Mouse (Mus musculus): Measurements from ENCODE around the gene Strip2.

Strip2 gene

DNA sequence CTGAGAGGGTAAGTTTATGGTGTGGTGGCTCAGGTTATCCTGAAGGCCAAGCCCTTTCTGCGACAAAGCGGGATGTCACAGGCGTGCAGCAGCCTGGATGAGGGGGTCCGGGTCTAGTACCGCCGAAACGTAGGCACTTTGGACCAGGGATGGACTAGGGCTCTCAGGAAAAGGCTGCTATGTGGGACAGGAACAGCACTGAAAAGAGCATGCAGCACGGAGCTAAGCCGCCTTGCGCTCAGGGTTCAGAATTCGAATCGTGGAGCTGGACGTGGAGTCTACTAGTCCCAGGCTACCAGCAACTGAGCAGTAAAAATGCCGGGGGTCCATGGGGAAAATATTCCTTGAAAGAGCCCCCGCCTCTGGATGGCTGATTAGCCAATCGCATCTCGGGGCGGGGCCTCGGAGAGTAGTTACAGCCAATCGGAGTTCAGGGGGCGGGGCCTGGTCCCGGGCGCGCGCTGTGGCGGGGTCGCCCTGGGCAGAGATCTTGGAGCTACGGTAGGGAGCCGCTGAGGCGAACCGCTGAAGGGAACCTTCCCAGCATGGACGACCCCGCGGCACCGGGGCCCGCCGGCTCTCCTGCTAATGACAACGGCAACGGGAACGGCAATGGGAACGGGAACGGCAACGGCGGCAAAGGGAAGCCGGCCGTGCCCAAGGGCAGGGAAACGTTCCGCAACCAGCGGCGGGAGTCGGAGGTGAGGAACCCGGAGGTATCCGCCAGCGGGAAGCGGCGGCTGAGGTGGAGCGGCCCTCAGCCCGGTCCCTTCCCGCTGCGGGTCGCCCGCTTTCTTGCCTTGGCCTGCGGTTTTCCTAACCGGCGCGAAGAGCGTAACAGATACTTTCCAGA, at the start of gene Strip2:
TSS of gene Strip2 (plus strand) at position 483 of the 853 bp plus-strand sequence.
- peak; percentile 97 for DNase-seq (ENCODE audit: low spot score)

DNA sequence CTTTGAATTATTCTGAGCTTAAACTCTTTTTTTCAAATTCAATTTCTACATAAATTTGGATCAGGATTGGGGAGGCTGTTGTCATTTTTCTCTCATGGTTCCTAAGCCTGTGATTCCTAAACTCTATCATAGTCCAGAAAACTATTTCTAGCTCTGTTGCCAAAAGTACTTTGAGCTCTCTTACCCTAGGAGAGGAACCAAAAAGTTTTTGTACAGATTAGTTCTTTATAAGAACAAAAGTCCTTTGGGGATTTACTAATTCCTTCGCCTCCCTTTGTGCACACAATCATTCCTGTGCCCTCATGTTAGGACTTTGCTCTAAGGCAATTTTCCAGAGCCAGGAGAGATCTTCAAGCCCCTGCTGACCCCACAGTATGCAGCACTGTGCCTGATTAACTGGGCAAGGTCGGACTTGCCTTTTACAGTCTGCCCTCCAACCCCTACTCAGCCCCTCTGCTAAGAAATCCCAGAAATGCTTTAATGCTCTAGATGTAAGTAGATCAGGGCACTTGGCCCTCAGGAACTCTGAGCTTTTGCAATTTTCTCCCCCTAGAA, 48.4 kb upstream of the Strip2 start:
- no peak for DNase-seq (ENCODE audit: low spot score)

DNA sequence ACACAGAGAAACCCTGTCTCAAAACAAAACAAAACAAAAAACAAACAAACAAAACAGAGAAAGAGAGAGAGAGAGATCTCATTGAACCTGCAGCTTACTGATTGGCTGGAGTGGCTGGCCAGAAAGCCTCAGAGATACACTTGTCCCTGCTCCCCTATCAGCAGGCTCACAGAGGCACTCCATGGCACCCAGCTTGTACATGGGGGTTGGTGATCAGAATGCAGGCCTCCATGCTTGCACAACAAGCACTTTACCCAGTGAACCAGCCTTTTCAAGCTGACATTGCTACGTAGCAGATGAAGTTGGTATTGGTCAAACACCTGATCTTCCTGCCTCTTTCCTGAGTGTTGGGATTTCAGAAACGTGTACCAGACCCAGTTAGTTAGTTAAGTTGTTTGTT, 43.2 kb upstream of the Strip2 start:
- DNase-seq (ENCODE audit: low spot score) = no peak

DNA sequence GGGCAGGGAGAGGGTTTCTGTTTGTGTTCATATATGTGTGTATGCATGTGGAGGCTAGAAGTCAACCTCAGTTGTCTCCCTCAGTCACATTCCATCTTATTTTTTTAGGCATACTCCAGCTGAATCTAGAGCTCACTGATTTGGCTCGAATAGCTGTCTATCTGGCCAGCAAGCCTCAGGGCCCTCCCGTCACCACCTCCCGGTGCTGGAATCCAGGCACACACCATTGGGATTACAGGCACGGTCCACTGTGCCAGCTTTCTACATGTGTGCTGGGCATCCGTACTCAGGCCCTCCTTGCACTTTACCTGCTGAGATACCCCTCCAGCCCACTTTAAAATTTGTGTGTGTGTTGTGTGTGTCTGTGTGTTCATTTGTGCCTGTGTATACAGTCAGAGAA, 41.2 kb upstream of the Strip2 start:
- no peak for DNase-seq (ENCODE audit: low spot score)

DNA sequence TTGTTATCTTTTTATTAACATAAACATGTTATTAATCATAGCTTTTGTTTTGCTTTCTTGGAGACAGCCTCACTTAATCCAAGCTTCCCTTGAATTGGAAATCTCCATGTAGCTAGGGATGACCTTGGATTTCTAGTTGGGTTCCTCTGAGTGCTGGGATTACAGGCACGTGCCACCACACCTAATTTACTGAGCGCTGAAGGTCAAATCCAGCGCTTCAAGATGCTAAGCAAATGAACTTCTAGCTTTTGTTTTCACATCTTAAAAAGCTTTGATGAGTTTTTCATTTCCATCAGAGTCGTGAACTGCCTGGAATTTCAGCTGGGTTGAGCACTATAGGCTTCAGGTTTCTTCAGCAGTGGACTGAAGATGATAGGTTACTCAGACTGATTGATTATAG, 40.0 kb upstream of the Strip2 start:
- no peak for DNase-seq (ENCODE audit: low spot score)

DNA sequence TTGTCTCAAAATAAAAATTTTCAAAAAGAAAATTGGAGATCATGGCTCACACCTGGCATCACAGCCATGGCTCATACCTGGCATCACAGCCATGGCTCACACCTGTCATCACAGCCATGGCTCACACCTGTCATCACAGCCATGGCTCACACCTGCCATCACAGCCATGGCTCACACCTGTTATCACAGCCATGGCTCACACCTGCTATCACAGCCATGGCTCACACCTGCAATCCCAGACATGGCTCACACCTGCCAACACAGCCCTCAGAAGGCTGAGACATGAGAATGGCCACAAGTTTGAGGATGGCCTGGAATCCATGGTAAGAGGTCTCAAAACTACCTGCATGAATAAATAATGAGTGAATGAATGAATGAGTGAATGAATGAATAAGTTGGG, 37.2 kb upstream of the Strip2 start:
- no peak for DNase-seq (ENCODE audit: low spot score)

DNA sequence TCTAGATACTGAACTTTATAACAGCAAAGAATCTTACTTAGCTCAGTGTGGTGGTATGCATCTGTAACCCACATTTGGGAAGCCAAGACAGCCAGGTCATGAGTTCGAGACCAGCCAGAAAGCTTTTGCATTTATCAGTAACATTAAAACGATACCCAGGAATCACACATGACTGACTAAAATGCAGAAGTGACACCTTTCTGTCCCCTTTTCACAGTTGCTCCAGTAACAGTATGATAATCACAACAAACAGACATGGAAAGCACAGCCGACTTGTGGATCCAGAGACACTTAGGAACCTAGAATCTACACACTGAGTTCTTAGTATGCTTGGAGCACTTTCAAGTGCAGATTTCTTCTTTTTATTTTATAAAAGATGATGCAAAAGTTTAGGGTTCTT, 36.0 kb upstream of the Strip2 start:
- DNase-seq (ENCODE audit: low spot score) = no peak

DNA sequence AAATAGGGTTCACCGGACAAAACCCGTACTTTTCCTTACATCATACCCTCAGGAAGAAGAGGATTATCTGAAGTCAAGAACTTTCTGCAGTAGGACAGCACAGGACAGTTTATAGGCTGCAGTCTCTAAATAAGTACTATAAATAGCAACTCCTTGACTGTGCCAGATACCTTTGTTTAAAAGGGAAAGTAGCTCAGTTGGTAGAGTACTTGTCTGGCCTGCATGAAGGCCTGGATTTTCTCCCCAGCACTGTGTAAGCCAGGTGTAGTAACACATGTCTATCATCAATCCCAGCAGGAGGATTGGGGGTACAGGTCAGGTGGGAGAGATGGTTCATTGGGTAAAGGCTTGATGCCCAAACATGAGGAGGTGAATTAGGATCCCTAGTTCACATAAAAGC, 34.9 kb upstream of the Strip2 start:
- no peak for DNase-seq (ENCODE audit: low spot score)

DNA sequence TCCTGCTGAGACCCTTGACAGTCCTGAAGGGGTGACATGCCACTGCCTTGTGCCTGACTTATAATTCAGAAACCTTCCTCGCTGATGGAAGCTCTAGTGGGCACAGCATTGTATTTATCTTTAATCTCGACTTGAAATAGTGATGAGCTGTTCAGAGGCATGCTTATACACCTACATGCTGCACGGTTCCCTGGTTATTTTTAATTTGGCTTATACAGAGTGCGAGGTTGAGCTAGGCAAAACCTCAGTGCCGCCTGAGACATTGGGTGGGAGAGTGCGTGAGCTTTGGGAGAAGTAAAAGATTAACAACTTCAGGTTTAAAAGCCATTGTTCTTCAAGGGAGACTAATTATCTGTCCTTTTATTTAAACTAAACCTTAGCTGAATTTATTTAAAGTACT, 33.9 kb upstream of the Strip2 start:
- no peak for DNase-seq (ENCODE audit: low spot score)

DNA sequence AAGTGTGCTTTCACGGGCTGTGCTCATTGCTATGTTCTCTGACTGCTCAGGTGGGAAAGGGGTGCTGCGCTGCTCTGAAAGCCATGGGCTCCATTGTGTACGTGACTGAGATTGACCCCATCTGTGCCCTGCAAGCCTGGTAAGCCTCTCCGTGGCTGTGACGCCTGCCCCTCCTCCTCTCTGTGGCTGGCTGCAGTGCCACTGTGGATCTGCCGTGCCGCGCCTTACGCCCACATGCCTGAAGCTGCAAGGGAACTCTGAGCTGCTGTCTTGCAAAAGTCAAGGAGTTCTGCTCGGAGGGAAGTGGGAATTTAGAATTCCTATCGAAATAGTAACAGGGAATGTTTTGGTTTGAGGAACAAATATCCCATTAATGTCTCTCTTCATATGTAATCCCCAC, 25.7 kb upstream of the Strip2 start:
- DNase-seq (ENCODE audit: low spot score) = no peak

DNA sequence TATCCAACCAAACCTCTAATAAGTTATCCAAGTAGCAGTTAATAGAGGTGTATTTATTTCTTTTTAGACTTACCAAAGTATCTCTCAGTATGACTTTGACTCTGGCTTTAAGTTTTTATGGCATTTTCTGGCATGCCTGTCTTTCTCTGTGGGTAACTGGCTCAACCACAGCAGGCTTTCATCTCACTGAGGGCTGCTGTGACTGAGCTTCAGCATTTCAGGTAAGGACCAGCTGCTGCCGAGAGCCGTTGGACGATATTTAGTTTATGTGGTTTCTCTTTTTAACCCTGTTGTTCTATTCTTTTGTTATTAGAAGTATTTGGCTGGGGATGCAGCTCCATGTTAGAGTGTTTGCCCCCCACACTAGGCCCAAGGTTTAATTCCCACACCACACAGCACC, 19.8 kb upstream of the Strip2 start:
- DNase-seq (ENCODE audit: low spot score) = no peak

DNA sequence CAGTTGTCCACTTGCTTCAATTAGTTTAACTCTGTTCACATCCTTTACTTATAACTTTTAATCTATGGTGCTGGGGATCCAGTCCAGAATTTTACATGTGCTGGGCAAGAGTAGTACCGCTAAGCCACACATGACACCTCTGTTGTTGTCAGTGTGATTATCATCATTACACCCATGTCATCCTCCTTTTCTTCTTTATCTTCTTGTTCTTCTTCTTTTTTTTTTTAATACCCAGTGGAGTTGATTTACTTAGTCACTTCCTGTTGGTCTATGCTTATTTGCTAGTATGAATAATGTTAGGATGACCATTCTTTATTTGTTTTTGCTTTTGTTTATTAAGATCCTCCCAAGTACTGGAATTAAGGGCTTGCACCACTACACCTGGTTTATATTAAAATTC, 15.4 kb upstream of the Strip2 start:
- no peak for DNase-seq (ENCODE audit: low spot score)

DNA sequence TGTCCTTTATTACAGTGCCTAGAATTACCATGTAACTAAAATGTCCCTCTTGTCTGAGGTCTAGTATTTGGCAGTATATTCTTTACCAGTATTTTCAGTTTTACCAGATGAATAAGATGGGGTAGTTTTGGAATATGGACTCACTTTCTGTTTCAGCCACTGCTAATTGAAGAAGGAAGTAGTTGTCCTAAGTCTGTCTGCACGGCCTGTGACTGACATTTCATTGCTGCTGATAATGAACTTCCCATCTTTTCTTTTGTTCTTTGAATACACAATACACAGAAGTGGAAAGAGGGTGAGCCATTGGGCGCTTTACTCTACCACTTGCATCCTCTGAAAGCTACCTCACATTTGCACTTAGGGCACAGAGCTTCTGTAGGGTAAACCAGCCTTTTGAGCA, 14.6 kb upstream of the Strip2 start:
- no peak for DNase-seq (ENCODE audit: low spot score)

DNA sequence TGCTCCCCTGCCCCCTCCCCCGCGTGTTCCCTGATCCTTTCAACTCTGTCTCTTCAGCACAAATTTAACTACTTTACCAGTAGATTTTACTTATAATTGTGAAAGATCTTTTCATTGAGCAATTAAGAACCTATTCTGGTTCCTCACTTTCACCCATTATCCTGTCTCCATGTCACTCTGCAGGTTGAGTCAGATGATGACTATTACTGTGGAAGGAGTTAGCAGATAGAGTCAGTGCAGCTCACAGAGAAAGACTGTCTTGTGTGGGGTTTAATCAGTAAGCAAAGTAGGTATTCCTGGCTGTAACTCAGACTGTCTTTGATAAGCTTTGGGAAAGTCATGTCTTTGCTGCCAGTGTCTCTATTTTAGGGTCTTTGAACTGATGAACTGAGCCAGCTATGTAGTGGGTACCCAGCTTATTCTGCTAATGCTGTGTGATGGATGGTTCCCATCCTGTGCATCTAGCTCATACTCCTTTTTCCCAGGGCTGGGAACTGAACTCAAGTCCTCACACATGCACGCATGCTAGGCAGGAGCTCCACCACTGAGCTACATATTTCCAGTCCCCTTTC, 13.4 kb upstream of the Strip2 start:
- DNase-seq (ENCODE audit: low spot score) = no peak

DNA sequence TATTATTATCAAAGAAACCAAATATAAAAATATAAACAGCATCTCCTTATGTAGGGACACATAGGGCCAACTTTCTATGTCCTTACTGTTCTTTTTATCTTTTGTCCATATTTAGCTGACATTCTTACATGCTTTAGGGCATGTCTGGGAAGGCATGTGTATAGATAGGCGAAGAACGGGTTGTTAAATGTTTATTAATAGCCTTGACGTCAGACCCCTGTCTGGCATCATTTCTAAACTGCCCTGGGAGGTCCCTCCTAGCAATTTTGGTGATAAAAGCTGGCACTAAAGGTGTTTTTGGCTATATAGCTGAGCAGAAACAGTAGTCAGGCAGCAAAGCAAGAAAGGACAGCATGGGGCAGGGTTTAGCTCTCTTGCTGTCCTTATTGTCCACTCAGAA, 12.5 kb upstream of the Strip2 start:
- DNase-seq (ENCODE audit: low spot score) = no peak

DNA sequence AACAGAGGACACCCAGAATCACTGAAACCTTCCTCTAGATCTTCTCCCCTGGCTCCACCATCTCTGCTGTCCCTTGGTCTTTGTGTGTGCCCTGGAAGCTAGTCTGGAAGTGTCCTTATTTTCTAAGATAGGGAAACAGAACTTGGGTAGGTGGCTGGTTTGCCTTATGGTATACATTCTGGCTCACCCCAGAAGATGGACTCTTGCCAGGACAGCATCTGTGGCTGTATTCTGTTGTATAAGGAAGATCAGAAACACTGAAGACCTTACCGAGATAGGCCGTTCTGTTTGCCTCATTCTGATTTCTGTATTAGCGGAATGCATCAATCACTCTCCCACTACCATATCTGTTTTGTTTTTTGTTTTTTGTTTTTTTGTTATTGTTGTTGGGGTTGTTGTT, 6.2 kb upstream of the Strip2 start:
- no peak for DNase-seq (ENCODE audit: low spot score)

DNA sequence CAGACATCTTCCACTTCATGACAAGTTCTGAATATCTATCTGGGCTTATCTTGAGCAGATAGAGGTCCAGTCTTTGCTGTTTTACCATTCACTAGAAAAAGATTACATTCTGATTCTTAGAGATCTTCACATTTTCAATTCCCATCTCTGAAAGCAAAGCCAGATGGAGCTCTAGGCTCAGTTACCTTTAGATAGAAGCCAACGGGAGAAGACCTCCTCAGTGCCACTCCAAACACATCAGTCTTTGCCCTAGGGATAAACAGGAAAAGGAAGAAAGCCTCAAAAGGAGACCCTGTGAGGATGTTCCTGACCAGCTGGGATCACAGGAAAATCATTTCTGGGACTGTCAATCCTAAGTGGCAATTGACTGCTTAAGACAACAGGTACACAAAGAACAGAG, 3.1 kb upstream of the Strip2 start:
- DNase-seq (ENCODE audit: low spot score) = no peak

DNA sequence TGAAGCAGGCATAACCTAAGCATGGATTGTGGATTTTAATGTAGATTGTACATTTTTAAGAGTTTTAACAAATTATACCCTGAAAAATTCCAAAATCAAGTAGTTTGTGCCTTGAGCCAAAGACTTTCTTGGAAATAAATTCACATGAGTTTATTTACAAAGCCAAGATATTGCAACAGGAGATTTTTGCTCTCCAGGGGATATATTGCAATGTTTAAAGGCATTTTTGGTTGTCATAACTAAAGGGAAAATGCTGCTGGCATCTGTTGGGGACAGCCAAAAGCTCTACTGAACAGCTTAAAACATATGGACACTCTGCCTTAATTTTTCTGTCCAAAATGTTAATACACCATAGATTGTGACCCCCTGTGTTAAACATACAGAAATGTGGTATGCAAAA, 2.7 kb upstream of the Strip2 start:
- DNase-seq (ENCODE audit: low spot score) = no peak

DNA sequence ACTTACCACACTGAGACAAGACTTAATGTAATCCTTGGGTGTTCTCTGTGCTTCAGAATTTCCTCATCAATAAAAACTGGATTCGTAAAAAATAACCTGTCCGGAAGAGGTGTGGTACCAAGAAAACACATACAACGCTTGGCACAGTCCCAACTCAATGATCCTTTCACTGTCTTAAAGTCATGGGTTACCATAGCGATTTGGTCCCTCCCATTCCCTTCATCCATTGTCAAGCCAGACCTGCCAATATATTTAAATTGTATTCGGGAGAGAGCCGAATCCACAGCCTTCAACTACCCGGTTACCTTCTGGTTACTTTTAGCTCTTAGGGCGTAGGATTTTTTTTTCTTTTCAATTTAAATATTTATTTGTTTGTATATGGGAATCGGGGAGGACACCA, 976 bp upstream of the Strip2 start:
- DNase-seq (ENCODE audit: low spot score) = no peak

DNA sequence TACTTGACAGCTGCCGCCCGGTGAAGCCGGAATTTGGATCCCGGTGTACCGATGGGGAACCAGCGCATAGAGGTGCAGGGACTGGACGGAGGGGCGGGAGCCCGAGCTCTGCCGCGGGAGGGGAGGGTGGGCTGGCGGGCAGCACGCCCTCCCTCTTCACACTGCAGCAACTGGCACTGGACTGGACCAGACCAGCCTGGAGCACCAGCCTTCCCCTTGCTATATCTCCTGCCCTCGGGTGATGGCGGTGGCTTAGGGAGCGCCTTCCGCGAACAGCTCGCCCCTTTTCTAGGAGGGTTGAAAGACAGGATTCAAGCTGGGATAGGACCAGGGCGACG, 540 bp downstream of the Strip2 start:
- DNase-seq (ENCODE audit: low spot score) = peak; percentile 55

DNA sequence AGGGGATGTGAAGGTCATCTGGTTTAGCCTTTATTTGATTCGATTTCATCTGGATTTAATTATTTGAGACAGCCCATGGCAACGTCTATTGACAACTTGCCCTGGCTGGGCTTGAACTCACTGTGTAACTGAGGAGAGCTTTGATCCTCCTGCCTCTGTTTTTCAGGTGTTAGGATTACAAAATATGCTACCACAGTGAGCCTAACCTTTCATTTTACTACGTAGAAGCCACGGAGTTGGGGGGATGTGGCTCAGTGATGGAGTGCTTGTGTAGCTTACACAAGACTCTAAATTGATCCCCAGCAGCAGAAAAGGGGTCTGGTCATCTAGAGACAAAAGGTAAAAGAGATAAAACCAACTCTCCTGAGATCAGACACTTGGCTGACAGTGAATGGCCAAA, 1.1 kb downstream of the Strip2 start:
- peak; percentile 7 for DNase-seq (ENCODE audit: low spot score)

DNA sequence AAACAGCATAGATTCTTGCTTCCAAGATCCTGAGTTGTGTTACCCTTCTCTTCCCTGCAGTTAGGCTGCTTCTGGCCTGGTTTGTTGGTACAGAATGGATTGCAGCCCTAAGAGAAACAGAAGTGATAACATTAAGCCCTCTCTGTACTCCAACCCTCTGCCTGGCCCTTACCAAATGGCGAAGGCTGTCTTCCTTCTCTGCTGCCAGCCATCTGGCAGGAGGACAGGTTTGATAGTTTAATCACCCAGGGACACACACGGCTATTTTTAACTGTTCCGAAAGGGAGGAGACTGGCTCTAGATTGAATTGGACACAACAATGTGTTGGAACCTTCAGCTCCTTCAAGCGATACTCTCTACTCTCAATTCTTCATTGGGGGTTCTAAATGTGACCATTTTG, 6.7 kb downstream of the Strip2 start:
- no peak for DNase-seq (ENCODE audit: low spot score)

DNA sequence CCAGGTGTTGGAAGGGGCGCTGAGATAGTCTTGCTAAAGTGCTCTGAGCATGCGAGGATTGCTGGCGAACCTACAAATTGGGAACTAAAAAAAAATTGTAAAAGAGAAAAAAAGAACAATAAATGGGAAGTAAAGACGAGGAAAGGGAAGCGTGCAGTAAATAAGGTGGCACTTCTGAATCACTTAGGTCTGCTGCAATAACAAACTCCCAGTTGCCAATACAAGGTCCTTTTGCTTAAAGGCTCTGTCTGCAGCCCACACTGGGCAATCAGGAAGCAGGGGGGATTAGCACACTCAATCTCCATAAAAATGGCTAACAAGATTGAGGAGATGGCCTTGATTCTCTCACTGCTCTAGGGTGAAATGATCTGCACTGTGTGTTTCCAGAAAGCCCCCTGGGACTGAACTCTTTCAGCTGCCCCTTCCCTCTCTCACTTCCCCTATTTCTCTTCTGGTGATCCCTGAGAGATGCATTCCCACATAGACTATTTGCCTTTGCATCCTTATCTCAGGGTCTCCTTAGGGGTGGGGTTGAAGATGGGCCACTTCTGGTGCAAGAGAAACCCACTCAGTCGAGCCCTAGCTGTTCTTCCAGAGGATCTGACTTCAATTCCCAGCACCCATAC, 8.9 kb downstream of the Strip2 start:
- DNase-seq (ENCODE audit: low spot score) = no peak

Measured in retina, embryonic 14.5 days (tissue).